Mouse (Mus musculus) embryonic facial prominence, embryonic 10.5 days (tissue): Measurements from ENCODE around the gene Hk2. TPM values are rescaled to one million over a fixed set of nuclear protein-coding genes. Genes with fewer than 3 reads are reported as not detected.

ENCODE experiments used
- DNase-seq: peaks from one replicate; pipeline ENCODE4 v3.0.0-alpha.2; 2017; ENCODE audit warnings: low spot score
- H3K27ac ChIP-seq: fragments of 300-500 bp; sonication (generic); replicated peaks from 2 replicates; pipeline ENCODE4 v1.5.1; 2016; ENCODE audit warnings: mild to moderate bottlenecking
- H3K27me3 ChIP-seq: fragments of 300-500 bp; sonication (generic); replicated peaks from 2 replicates; pipeline ENCODE4 v1.6.1; 2016; ENCODE audit warnings: low read depth, mild to moderate bottlenecking; ENCODE audit not compliant: poor library complexity, severe bottlenecking
- H3K36me3 ChIP-seq: fragments of 300-500 bp; sonication (generic); replicated peaks from 2 replicates; pipeline ENCODE4 v1.6.1; 2016; ENCODE audit warnings: mild to moderate bottlenecking, moderate library complexity
- H3K4me1 ChIP-seq: fragments of 300-500 bp; sonication (generic); 2 replicates; pipeline ENCODE4 v1.6.1; 2016
- H3K4me3 ChIP-seq: fragments of 300-500 bp; sonication (generic); 2 replicates; pipeline ENCODE4 v1.5.1; 2016; ENCODE audit warnings: mild to moderate bottlenecking, moderate library complexity
- H3K9me3 ChIP-seq: fragments of 300-500 bp; sonication (generic); 2 replicates; pipeline ENCODE4 v1.6.1; 2016; ENCODE audit warnings: mild to moderate bottlenecking
- WGBS: fragments of 180-500 bp; shearing (Covaris S2); methylation state at CpG from one replicate; pipeline ENCODE4 v1.1.7; 2016; 5-methylcytosine and 5-hydroxymethylcytosine counted together
- polyA plus RNA-seq: library from polyadenylated mRNA; unstranded; fragments of >200 nt; fragmentation: Nextera tagmentation; extraction: Ambion mirVana; gene quantifications from 2 replicates; pipeline ENCODE4 v1.2.1, GENCODE M21; 2016

Hk2 gene
- polyA plus RNA-seq, 1 experiment from 2014 or later: 27.7 TPM

GRCm38 (mm10) chr6:82780802-82781393 lies 6.6 kb upstream of the Hk2 start:
- WGBS: 62% methylated on average over 8 of the region's 8 CpGs
- DNase-seq: no peak
- no peak overlapping the region for H3K4me3 ChIP-seq

GRCm38 (mm10) chr6:82780369-82780768 lies 6.1 kb upstream of the Hk2 start:
- H3K27ac ChIP-seq: no peak overlapping the region
- 72% methylated on average over 4 of the region's 4 CpGs for WGBS
- DNase-seq: no peak
- no peaks in the 10 kb centered on the region for H3K36me3 ChIP-seq
- H3K27me3 ChIP-seq: peaks cover 5% of the 10 kb centered on the region
- H3K4me3 ChIP-seq: no peak overlapping the region
- H3K4me1 ChIP-seq: no peaks in the 10 kb centered on the region
- H3K9me3 ChIP-seq: no peaks in the 10 kb centered on the region

More at GRCm38 (mm10) chr6:82780802-82781393, 6.6 kb upstream of the Hk2 start:
- no peaks in the 10 kb centered on the region for H3K4me1 ChIP-seq
- no peaks in the 10 kb centered on the region for H3K36me3 ChIP-seq
- H3K27me3 ChIP-seq: no peaks in the 10 kb centered on the region
- no peaks in the 10 kb centered on the region for H3K9me3 ChIP-seq
- H3K27ac ChIP-seq: no peak overlapping the region

DNA sequence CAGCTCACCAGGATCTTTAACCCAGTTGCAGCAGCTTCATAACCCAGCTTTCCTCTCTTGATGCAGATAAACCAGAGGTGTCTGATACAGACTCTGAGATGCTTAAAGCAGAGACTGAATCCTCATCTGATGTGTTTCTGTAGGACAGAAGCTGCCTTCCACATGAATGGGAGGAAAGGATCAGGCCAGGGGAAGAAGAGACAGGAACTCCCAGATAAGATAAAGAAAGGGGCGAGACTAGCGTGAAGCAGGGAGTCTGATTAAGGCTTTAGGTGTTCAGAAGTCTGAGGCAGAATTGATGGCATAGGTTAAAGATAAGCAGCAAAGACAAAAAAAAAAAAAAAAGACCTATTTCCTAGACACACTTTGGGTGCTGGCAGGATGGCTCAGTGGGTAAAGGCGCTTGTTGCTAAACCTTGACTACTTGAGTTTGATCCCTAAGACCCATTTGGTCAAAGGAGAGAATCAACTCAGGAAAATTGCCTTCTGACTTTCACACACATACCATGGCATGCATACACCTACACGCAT lies 2.9 kb upstream of the Hk2 start:
- Histone ChIP-seq H3K27ac (no peak overlapping the region), H3K4me1 (peaks cover 11% of the 10 kb centered on the region), H3K9me3 (no peaks in the 10 kb centered on the region), H3K36me3 (no peaks in the 10 kb centered on the region), H3K4me3 (no peak overlapping the region), H3K27me3 (peaks cover 10% of the 10 kb centered on the region)
- WGBS: 87% methylated on average over 4 of the region's 4 CpGs
- no peak for DNase-seq

DNA sequence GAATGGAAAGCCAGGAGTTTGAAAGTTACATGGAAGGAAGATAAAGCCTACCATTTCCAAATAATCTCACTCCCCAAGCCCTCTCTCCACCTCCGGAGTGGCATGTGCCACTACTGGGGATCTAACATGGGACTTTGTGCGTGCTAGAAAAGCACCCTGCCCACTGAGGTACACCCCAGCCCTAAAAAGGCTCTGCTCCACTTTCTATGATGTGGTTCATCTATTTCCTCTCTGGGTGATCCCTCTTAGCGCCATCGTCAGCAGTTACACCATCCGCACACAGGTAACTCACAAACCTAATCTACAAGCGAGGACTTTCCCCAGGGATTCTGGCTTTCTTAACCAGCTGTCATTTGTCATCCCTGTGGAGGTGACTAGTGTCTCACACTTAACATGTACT lies 1.1 kb upstream of the Hk2 start:
- Histone ChIP-seq H3K27me3 (peaks cover 10% of the 10 kb centered on the region), H3K4me1 (peaks cover 29% of the 10 kb centered on the region), H3K4me3 (peak overlapping the region; percentile 73; the same call in 1 of the 2 replicates), H3K9me3 (no peaks in the 10 kb centered on the region), H3K36me3 (no peaks in the 10 kb centered on the region), H3K27ac (no peak overlapping the region)
- no peak for DNase-seq
- 90% methylated on average over 6 of the region's 6 CpGs for WGBS

DNA sequence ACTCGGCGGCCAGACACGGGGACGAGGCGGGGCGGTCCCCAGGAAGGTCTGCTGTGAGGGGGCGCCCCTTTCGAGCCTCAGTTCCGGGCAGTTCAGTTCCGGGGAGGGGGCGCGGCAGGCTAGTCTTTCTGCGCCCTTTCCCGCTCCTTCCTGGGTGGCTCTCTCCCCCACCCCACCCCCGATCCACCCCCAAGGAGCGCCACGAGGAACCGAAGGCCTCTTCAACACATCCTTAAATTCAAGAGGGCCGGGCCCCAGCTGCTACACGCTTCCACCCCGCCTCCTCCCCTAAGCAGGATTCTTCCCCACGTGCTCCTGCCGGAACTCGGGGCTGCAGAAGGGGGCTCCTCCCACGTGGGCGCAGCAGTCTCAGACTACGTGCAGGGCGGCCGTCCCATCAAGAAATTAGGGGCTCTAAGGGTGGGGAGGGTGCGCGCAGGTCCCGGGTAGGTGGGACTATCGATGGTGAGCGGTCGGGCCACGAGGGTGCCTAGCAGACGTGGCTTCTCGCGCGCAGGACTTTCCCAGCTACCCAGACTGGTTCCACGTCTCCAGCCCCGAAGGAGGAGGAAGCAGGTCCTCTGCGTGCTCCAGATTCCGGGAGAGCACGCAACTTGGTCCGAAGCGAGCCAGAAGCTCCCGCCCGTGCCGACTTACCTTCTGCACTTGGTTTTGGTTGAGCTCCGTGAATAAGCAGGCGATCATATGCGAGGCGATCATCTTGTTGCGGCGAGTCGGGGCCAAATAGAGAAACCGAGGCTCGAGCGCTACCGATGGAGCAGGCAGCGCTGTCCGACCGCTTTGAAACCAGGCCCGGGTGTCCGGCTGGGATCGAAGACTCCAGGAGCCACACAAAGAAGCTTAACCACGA lies 758 bp downstream of the Hk2 start:
- H3K9me3 ChIP-seq: no peaks in the 10 kb centered on the region
- H3K4me3 ChIP-seq: peak overlapping the region; percentile 73
- H3K4me1 ChIP-seq: peaks cover 39% of the 10 kb centered on the region
- 0 out of 2 replicates have a peak, but pooled peaks cover 1% of the 10 kb centered on the region for H3K36me3 ChIP-seq
- H3K27me3 ChIP-seq: peaks cover 10% of the 10 kb centered on the region
- peak overlapping the region; percentile 86 for H3K27ac ChIP-seq
- DNase-seq: peak; percentile 83
- under 1% methylated on average over 68 of the region's 68 CpGs for WGBS

DNA sequence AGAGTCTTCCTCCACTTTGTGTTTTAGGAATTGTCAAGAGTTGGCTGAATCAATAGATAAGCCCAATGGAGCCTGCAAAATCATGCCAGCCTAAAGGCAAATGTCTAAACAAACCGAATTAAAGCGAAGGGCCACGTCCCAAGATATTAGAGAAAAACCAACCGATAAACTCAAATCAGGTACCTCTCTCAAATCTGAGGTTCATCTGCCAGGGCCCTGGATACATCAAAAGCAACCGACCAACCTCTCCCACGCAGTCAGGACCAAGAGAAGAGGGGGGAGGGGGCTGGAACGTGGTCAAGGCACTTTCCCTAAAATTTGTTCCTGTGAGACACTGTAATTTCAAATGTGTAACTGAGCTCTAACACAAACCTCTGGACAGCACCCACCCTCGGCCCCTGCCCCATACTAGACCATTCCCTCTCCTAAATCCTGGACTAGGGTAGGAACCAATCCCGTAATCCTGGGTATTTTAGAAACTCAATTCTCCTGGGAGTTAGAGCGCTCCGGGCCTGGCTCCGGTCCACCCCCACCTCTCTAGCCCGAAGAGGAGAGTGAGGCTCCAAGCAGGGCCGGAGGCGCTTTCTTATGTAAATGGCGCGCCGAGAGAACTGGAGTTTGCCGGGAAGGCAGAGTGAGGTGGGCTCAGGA lies 1.7 kb downstream of the Hk2 start:
- Histone ChIP-seq H3K9me3 (no peaks in the 10 kb centered on the region), H3K4me1 (peaks cover 39% of the 10 kb centered on the region), H3K4me3 (peak overlapping the region; percentile 73), H3K27me3 (peaks cover 10% of the 10 kb centered on the region), H3K27ac (peak overlapping the region; percentile 86), H3K36me3 (0 out of 2 replicates have a peak, but pooled peaks cover 8% of the 10 kb centered on the region)
- DNase-seq: peak; percentile 67
- under 1% methylated on average over 19 of the region's 19 CpGs for WGBS

DNA sequence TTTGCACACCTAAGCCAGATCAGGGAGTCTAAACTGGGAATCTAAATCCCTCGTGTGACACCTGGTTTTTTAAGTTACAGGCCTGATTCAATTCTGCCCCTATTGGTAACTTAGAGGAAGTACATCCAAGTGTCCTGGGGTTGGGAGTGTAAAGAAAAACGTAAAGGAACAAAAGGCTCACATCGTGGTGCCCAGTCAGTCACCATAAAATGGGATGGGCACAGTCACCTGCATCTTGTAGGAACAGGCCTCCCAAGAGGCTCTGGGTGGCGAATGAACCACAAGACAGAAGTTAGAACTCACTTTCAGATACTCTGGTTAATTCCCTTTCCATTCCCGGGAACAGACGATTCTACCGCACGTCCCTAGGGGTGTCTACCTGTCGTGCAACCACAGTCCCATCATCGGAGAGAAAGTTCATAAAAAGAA lies 2.3 kb downstream of the Hk2 start:
- H3K9me3 ChIP-seq: no peaks in the 10 kb centered on the region
- H3K27me3 ChIP-seq: peaks cover 10% of the 10 kb centered on the region
- H3K4me1 ChIP-seq: peaks cover 39% of the 10 kb centered on the region
- WGBS: under 1% methylated on average over 10 of the region's 10 CpGs
- peak overlapping the region; percentile 86 for H3K27ac ChIP-seq
- H3K36me3 ChIP-seq: 0 out of 2 replicates have a peak, but pooled peaks cover 8% of the 10 kb centered on the region
- peak overlapping the region; percentile 73 for H3K4me3 ChIP-seq
- peak; percentile 47 for DNase-seq

DNA sequence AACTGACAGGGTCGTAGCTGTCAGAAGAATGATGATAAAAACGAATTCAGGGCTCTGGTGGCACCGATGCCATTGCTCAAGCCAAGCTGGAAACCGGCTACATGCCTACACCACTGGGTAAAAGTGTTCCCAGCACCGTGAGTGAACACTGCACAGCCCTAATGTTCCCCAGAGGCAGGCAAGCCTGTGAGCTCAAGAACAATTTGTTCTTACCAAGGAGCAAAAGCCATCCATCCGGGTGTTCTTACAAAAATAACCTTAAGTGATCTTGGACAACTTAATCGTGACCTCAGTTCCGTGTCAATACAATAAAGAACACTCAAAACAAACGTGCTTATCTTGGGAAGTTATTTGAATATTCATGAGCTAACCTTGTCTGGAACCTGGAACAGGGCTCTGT lies 3.2 kb downstream of the Hk2 start:
- Histone ChIP-seq H3K4me3 (peak overlapping the region; percentile 73; the same call in 1 of the 2 replicates), H3K9me3 (no peaks in the 10 kb centered on the region), H3K27ac (no peak overlapping the region), H3K27me3 (peaks cover 10% of the 10 kb centered on the region), H3K36me3 (0 out of 2 replicates have a peak, but pooled peaks cover 16% of the 10 kb centered on the region), H3K4me1 (peaks cover 42% of the 10 kb centered on the region)
- WGBS: 65% methylated on average over 9 of the region's 9 CpGs
- no peak for DNase-seq

GRCm38 (mm10) chr6:82770286-82770685 lies 4.0 kb downstream of the Hk2 start:
- no peak overlapping the region for H3K27ac ChIP-seq
- no peak for DNase-seq
- peaks cover 42% of the 10 kb centered on the region for H3K4me1 ChIP-seq
- H3K4me3 ChIP-seq: no peak overlapping the region
- WGBS: 82% methylated on average over 3 of the region's 3 CpGs
- peaks cover 4% of the 10 kb centered on the region for H3K27me3 ChIP-seq
- no peaks in the 10 kb centered on the region for H3K9me3 ChIP-seq
- 0 out of 2 replicates have a peak, but pooled peaks cover 18% of the 10 kb centered on the region for H3K36me3 ChIP-seq

DNA sequence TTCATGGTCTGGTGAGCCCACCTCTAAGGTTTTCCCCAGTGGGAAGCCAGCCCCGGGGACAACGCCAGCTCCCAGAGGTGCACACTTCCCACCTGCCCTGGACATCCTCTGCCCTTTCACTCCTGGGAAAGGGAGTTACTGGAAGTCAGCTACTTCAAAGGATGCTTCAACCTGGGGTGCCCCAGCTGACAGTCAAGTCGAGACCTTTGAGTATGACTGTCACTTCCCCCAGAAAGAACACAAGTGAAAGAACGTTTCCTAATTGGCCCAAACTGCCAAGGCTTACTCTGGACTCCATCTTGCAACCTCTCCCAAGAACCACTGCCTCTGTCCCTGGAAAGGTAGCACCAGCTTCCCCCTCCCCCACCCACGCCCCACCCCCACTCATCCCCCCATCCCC lies 4.5 kb downstream of the Hk2 start:
- WGBS: 67% methylated on average over 5 of the region's 5 CpGs

DNA sequence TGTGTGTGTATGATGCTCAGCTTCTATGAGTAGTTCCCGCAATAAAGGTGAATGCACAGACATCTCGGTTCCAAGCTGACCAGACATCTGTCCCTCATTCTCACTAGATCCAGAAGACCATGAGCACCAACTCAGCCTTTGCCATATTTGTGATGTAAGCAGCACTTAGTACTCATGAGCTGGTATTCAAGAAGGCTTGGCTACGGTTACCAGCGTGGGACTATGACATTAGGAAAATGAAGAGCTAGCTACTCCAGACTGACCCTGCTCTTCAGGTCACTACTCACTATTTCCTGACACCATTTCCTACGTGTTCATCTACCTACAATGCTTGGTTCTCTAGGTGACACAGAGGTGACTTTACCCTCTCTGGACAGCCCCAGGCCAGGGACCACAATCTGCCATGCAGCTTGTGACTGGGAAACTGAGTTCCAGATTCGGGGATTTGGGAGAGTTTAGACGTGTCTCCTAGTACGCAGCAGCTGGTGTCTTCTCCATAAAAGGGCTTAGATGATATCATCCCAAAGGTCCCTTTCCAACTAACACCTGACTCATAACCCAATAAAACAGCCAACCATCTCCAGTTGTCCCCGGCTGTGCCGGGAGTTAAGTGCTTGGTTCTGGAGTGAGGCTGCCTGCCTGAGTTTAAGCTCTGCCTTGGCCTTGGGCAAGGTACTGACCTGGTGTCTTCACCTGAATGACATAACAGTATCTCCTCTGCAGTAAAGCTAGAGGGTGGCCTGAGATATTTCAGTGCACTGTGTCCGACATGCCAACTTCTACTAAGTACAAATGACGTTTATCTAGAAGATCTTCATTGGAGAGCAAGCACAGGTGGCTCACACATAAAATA lies 6.3 kb downstream of the Hk2 start:
- 88% methylated on average over 12 of the region's 12 CpGs for WGBS
- H3K9me3 ChIP-seq: no peaks in the 10 kb centered on the region
- H3K27ac ChIP-seq: no peak overlapping the region
- no peaks in the 10 kb centered on the region for H3K27me3 ChIP-seq
- peaks cover 50% of the 10 kb centered on the region for H3K4me1 ChIP-seq
- H3K36me3 ChIP-seq: peaks cover 22% of the 10 kb centered on the region; the same call in 1 of the 2 replicates
- no peak overlapping the region for H3K4me3 ChIP-seq
- no peak for DNase-seq

More for the DNA sequence above, 4.5 kb downstream of the Hk2 start:
- no peaks in the 10 kb centered on the region for H3K9me3 ChIP-seq
- no peaks in the 10 kb centered on the region for H3K27me3 ChIP-seq
- no peak for DNase-seq
- no peak overlapping the region for H3K27ac ChIP-seq
- peaks cover 38% of the 10 kb centered on the region for H3K4me1 ChIP-seq
- H3K36me3 ChIP-seq: peaks cover 22% of the 10 kb centered on the region; the same call in 1 of the 2 replicates
- H3K4me3 ChIP-seq: no peak overlapping the region
